Mouse (Mus musculus): Measurements from ENCODE around the gene Cachd1. TPM values are rescaled to one million over a fixed set of nuclear protein-coding genes. Genes with fewer than 3 reads are reported as not detected.

Gene Cachd1
- total and polyA plus RNA-seq, 2 experiments = 0.46 to 1.1 TPM

DNA sequence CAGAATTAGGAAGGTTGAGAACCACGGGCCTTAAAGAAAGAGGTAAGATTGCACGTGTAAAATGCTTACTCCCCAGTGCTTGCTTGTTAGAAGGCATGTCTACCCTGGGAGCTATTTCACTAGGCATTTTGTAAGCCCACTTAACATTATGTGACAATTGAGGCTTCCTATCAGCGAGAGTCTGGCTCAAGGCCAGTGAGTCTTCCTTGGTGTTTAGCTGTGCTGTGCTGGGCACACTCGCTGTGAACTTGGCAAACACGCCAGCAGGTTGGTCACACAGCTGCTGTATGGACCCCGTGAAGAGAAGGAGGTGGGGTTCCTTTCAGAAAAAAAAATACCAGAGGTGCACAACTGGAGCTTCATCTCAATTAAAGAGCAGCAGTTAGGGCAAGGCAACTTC is 4.4 kb downstream of the Cachd1 start:
- Histone ChIP-seq H3K79me2 (ENCODE audit: control insufficient read depth, insufficient read depth, low read length) (no peaks in the 10 kb centered on the region), H3K9ac (ENCODE audit: low read depth, low read length) (no peak overlapping the region), H3K4me1 (ENCODE audit: control insufficient read depth, insufficient read depth, low read length) (no peaks in the 10 kb centered on the region), H3K4me3 (ENCODE audit: insufficient read depth, low read depth, low read length) (no peak overlapping the region), H3K27me3 (ENCODE audit: control insufficient read depth, insufficient read depth, low read length) (peaks cover 10% of the 10 kb centered on the region; the same call in 1 of the 2 replicates), H3K36me3 (ENCODE audit: control insufficient read depth, insufficient read depth, low read length) (no peaks in the 10 kb centered on the region), H3K27ac (replicated peaks; ENCODE audit: insufficient read depth, low read depth, low read length) (no peak overlapping the region)
- 77% methylated on average over 6 of the region's 6 CpGs for WGBS
- DNase-seq (ENCODE audit: extremely low read depth, low read depth, low spot score) = no peak
- TF ChIP-seq POLR2A (IDR thresholded peaks at IDR 0.05; ENCODE audit: extremely low read depth, insufficient read depth, low read length) (no peak), CTCF (IDR thresholded peaks at IDR 0.05; ENCODE audit: low read depth, low read length) (no peak)

DNA sequence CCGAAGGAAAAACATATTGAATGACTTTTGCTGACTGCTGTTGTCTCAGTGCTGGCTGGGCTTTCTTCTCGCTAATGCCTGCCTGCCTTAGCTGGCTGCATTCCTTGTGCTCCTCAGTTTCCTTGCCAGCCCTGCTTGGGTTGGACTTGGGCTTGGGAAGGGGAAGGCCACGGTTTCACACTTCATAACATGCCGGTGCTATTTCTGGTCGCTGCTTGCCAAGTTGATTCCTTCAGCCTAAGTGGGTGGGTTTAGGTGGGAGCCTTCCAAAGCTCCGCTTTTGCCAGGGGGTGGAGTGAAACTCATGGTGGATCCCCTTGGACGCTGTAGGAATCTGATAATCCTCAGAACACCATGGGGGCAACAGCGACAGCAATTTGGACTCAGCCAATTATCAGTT is 5.9 kb downstream of the Cachd1 start:
- Histone ChIP-seq H3K79me2 (ENCODE audit: control insufficient read depth, insufficient read depth, low read length) (no peaks in the 10 kb centered on the region), H3K36me3 (ENCODE audit: control insufficient read depth, insufficient read depth, low read length) (no peaks in the 10 kb centered on the region), H3K27me3 (ENCODE audit: control insufficient read depth, insufficient read depth, low read length) (peaks cover 4% of the 10 kb centered on the region; the same call in 1 of the 2 replicates), H3K9ac (ENCODE audit: low read depth, low read length) (no peak overlapping the region), H3K27ac (replicated peaks; ENCODE audit: insufficient read depth, low read depth, low read length) (no peak overlapping the region), H3K4me3 (ENCODE audit: insufficient read depth, low read depth, low read length) (no peak overlapping the region), H3K4me1 (ENCODE audit: control insufficient read depth, insufficient read depth, low read length) (no peaks in the 10 kb centered on the region)
- DNase-seq (ENCODE audit: extremely low read depth, low read depth, low spot score) = no peak
- WGBS = 65% methylated on average over 8 of the region's 8 CpGs
- TF ChIP-seq CTCF (IDR thresholded peaks at IDR 0.05; ENCODE audit: low read depth, low read length) = no peak
- no peak for TF ChIP-seq POLR2A (IDR thresholded peaks at IDR 0.05; ENCODE audit: extremely low read depth, insufficient read depth, low read length)

DNA sequence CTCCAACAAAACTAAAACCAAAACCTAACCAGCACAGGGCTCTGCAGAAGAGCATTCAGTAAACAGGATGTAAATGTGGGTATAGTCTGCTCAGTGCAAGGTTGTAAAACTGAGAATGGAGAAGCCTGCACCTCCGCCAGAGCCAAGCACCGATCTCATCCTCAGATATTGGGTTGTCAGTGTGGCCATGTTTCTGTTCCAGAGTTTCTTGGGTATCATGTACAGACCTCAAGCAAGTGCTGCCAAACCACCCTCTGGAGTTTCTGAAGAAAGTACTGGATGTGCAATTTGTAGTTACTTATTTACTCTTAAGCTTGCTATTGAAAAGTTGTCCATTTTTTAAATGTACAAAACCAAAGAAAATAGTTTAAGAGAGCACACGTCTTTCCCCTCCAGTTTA is 6.4 kb downstream of the Cachd1 start:
- Histone ChIP-seq H3K79me2 (ENCODE audit: control insufficient read depth, insufficient read depth, low read length) (no peaks in the 10 kb centered on the region; the same call in 1 of the 2 replicates), H3K9ac (ENCODE audit: low read depth, low read length) (no peak overlapping the region), H3K4me1 (ENCODE audit: control insufficient read depth, insufficient read depth, low read length) (no peaks in the 10 kb centered on the region), H3K4me3 (ENCODE audit: insufficient read depth, low read depth, low read length) (no peak overlapping the region), H3K27ac (replicated peaks; ENCODE audit: insufficient read depth, low read depth, low read length) (no peak overlapping the region), H3K36me3 (ENCODE audit: control insufficient read depth, insufficient read depth, low read length) (no peaks in the 10 kb centered on the region), H3K27me3 (ENCODE audit: control insufficient read depth, insufficient read depth, low read length) (no peaks in the 10 kb centered on the region)
- no peak for DNase-seq (ENCODE audit: extremely low read depth, low read depth, low spot score)
- WGBS = 68% methylated on average over 3 of the region's 3 CpGs
- TF ChIP-seq CTCF (IDR thresholded peaks at IDR 0.05; ENCODE audit: low read depth, low read length) = no peak
- no peak for TF ChIP-seq POLR2A (IDR thresholded peaks at IDR 0.05; ENCODE audit: extremely low read depth, insufficient read depth, low read length)

DNA sequence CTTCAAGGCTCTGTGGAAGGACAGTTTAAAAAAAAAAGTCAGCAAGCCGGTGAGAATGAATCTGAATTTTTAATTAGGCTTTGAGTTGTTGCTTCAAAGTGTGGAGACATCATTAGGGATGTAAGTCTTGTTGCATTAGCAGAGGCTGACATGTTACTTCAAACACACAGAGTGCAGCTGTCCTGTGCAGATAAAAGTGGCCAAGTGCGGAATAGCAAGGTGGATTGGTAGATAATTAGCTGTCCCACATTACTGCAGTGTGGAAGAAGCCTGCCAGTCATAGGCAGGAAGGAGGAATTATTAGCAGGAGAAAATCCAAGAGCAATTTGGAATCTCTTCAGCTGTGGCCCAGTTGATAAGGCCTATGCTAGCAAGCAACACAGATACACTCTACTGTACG is 10.7 kb downstream of the Cachd1 start:
- no peak for DNase-seq (ENCODE audit: extremely low read depth, low read depth, low spot score)
- TF ChIP-seq POLR2A (IDR thresholded peaks at IDR 0.05; ENCODE audit: extremely low read depth, insufficient read depth, low read length) (no peak), CTCF (IDR thresholded peaks at IDR 0.05; ENCODE audit: low read depth, low read length) (no peak)
- H3K9ac ChIP-seq (ENCODE audit: low read depth, low read length) = no peak overlapping the region
- no peaks in the 10 kb centered on the region; the same call in 1 of the 2 replicates for H3K79me2 ChIP-seq (ENCODE audit: control insufficient read depth, insufficient read depth, low read length)
- H3K4me1 ChIP-seq (ENCODE audit: control insufficient read depth, insufficient read depth, low read length) = no peaks in the 10 kb centered on the region
- H3K4me3 ChIP-seq (ENCODE audit: insufficient read depth, low read depth, low read length) = no peak overlapping the region
- no peaks in the 10 kb centered on the region for H3K36me3 ChIP-seq (ENCODE audit: control insufficient read depth, insufficient read depth, low read length)
- 83% methylated on average over 3 of the region's 3 CpGs for WGBS
- H3K27me3 ChIP-seq (ENCODE audit: control insufficient read depth, insufficient read depth, low read length) = no peaks in the 10 kb centered on the region
- H3K27ac ChIP-seq (replicated peaks; ENCODE audit: insufficient read depth, low read depth, low read length) = no peak overlapping the region

DNA sequence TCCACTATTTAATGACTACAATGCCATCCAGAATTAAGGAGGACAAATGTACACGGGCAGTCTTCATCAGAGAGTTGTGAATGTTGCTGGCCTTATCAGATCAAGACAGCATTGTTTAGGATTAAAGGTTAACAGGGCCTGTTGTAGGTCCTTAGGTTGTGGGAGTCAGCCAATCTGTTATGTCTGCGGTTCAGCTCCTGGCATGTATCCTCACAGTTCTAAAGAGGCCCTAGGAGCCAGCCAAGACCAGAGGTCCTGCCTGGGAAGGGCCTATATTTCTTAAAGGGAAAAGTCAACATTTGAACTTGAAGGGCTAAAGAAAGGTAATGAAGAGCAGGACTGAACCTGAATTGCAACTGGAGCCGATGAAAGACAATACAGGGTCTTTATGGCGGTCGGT is 13.7 kb downstream of the Cachd1 start:
- Histone ChIP-seq H3K79me2 (ENCODE audit: control insufficient read depth, insufficient read depth, low read length) (no peaks in the 10 kb centered on the region; the same call in 1 of the 2 replicates), H3K4me3 (ENCODE audit: insufficient read depth, low read depth, low read length) (no peak overlapping the region), H3K36me3 (ENCODE audit: control insufficient read depth, insufficient read depth, low read length) (no peaks in the 10 kb centered on the region), H3K27me3 (ENCODE audit: control insufficient read depth, insufficient read depth, low read length) (no peaks in the 10 kb centered on the region), H3K9ac (ENCODE audit: low read depth, low read length) (no peak overlapping the region), H3K4me1 (ENCODE audit: control insufficient read depth, insufficient read depth, low read length) (no peaks in the 10 kb centered on the region), H3K27ac (replicated peaks; ENCODE audit: insufficient read depth, low read depth, low read length) (no peak overlapping the region)
- 81% methylated on average over 5 of the region's 5 CpGs for WGBS
- DNase-seq (ENCODE audit: extremely low read depth, low read depth, low spot score) = no peak
- TF ChIP-seq CTCF (IDR thresholded peaks at IDR 0.05; ENCODE audit: low read depth, low read length) = no peak
- TF ChIP-seq POLR2A (IDR thresholded peaks at IDR 0.05; ENCODE audit: extremely low read depth, insufficient read depth, low read length) = no peak

DNA sequence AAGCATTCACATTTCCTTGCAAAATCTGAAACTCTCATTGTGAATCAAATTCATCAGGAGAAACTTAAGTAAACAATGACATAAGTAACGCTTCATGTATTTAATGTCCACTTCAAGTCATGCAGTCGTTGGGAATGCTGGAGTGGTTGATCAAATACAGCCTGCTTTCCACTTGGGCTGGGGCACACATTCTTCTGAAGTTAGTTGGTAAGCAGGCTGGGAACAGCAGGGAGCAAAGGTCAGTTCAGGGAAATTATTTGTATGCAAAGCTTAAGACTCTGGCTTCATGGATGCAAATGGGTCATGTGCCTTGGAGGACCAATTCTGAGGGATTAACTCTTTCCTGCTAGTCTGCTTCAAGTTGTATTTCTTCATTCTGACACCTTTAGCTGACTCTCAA is 16.7 kb downstream of the Cachd1 start:
- no peak for TF ChIP-seq POLR2A (IDR thresholded peaks at IDR 0.05; ENCODE audit: extremely low read depth, insufficient read depth, low read length)
- no peak for TF ChIP-seq CTCF (IDR thresholded peaks at IDR 0.05; ENCODE audit: low read depth, low read length)
- DNase-seq (ENCODE audit: extremely low read depth, low read depth, low spot score) = no peak
- no peaks in the 10 kb centered on the region for H3K36me3 ChIP-seq (ENCODE audit: control insufficient read depth, insufficient read depth, low read length)
- no peaks in the 10 kb centered on the region for H3K79me2 ChIP-seq (ENCODE audit: control insufficient read depth, insufficient read depth, low read length)
- H3K4me3 ChIP-seq (ENCODE audit: insufficient read depth, low read depth, low read length) = no peak overlapping the region
- H3K27ac ChIP-seq (replicated peaks; ENCODE audit: insufficient read depth, low read depth, low read length) = no peak overlapping the region
- H3K9ac ChIP-seq (ENCODE audit: low read depth, low read length) = no peak overlapping the region
- no peaks in the 10 kb centered on the region for H3K4me1 ChIP-seq (ENCODE audit: control insufficient read depth, insufficient read depth, low read length)
- H3K27me3 ChIP-seq (ENCODE audit: control insufficient read depth, insufficient read depth, low read length) = no peaks in the 10 kb centered on the region
- 33% methylated on average over 2 of the region's 2 CpGs for WGBS
